Mouse (Mus musculus): ENCODE results near the gene BC034090. TPM values are rescaled to one million over a fixed set of nuclear protein-coding genes. Genes with fewer than 3 reads are reported as not detected.

BC034090 gene
- polyA plus RNA-seq, 1 experiment from 2014 or later, result 4.1 TPM

GRCm38 (mm10) chr1:155215066-155215764, 29.0 kb downstream of the BC034090 start:
- no peak overlapping the region for H3K4me2 ChIP-seq (ENCODE audit: low read depth, low read length)
- 66% methylated on average over 9 of the region's 9 CpGs for WGBS

DNA sequence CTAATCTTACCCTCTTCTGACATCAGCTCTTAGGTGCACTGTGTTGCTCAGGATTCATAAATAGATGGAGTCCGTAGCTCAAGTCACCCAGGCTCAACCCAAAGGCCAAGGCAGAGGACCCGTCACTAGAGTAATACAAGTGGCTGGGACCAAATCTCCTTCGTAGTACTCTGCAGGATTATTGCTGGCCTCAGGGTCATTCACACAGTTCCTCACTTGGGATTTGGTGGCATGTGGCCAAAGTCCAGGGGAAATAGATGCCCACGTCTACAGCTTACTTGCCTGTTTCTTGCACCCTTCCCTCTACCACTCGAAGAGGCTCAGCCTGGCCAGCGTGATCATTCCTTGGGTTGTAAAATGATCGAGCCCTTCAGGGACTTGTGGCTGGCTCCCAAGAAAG, 30.3 kb downstream of the BC034090 start:
- 57% methylated on average over 7 of the region's 7 CpGs for WGBS
- peaks cover 23% of the 10 kb centered on the region for H3K4me1 ChIP-seq (ENCODE audit: control insufficient read depth, insufficient read depth, low read length)
- H3K27me3 ChIP-seq (ENCODE audit: control insufficient read depth, insufficient read depth, low read length), result no peaks in the 10 kb centered on the region
- no peaks in the 10 kb centered on the region for H3K36me3 ChIP-seq (ENCODE audit: control insufficient read depth, insufficient read depth, low read length)
- H3K4me3 ChIP-seq (ENCODE audit: low read depth, low read length), result no peak overlapping the region
- no peak for ATAC-seq (ENCODE audit: low read depth)
- H3K9me3 ChIP-seq (ENCODE audit: control insufficient read depth, low read length), result no peaks in the 10 kb centered on the region
- no peak overlapping the region for H3K27ac ChIP-seq (ENCODE audit: low read depth, low read length)
- H3K9ac ChIP-seq (replicated peaks; ENCODE audit: low read depth, low read length), result no peak overlapping the region
- H3K4me2 ChIP-seq (ENCODE audit: low read depth, low read length), result no peak overlapping the region

More at GRCm38 (mm10) chr1:155215066-155215764, 29.0 kb downstream of the BC034090 start:
- peaks cover 23% of the 10 kb centered on the region for H3K4me1 ChIP-seq (ENCODE audit: control insufficient read depth, insufficient read depth, low read length)
- no peak overlapping the region for H3K9ac ChIP-seq (replicated peaks; ENCODE audit: low read depth, low read length)
- no peak overlapping the region for H3K27ac ChIP-seq (ENCODE audit: low read depth, low read length)
- H3K4me3 ChIP-seq (ENCODE audit: low read depth, low read length), result no peak overlapping the region
- H3K27me3 ChIP-seq (ENCODE audit: control insufficient read depth, insufficient read depth, low read length), result no peaks in the 10 kb centered on the region
- no peaks in the 10 kb centered on the region for H3K36me3 ChIP-seq (ENCODE audit: control insufficient read depth, insufficient read depth, low read length)
- H3K9me3 ChIP-seq (ENCODE audit: control insufficient read depth, low read length), result no peaks in the 10 kb centered on the region
- no peak for ATAC-seq (ENCODE audit: low read depth)

GRCm38 (mm10) chr1:155212936-155213774, 31.1 kb downstream of the BC034090 start:
- Histone ChIP-seq H3K27ac (ENCODE audit: low read depth, low read length) (peak overlapping the region; percentile 72), H3K27me3 (ENCODE audit: control insufficient read depth, insufficient read depth, low read length) (no peaks in the 10 kb centered on the region), H3K36me3 (ENCODE audit: control insufficient read depth, insufficient read depth, low read length) (no peaks in the 10 kb centered on the region), H3K4me1 (ENCODE audit: control insufficient read depth, insufficient read depth, low read length) (peaks cover 23% of the 10 kb centered on the region), H3K4me2 (ENCODE audit: low read depth, low read length) (no peak overlapping the region), H3K9me3 (ENCODE audit: control insufficient read depth, low read length) (no peaks in the 10 kb centered on the region), H3K4me3 (ENCODE audit: low read depth, low read length) (no peak overlapping the region), H3K9ac (replicated peaks; ENCODE audit: low read depth, low read length) (0 out of 2 replicates have a peak overlapping the region, but pooled peaks have one; percentile 22)
- ATAC-seq (ENCODE audit: low read depth), result peak; percentile 3
- 8% methylated on average over 18 of the region's 18 CpGs for WGBS

DNA sequence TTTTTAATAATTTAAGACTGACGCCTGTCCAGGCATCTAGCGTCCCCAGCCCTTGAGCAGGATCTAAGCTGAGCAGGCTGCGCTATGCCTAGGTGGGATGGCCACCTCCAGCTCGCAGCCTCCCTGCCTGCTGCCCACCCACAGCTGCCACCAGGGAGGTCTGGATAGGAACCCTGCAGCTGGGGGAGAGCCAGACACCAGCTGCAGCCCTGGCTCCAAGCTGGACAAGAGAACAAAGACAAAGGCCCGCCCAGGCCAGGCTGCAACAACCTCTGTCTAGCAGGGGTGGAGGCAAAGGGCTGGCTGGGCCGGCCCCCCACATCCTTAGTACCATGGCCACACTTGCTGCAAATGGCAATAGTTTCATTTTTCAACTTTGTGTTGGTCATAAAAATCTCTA, 31.8 kb downstream of the BC034090 start:
- Histone ChIP-seq H3K27ac (ENCODE audit: low read depth, low read length) (peak overlapping the region; percentile 72), H3K9me3 (ENCODE audit: control insufficient read depth, low read length) (no peaks in the 10 kb centered on the region), H3K4me1 (ENCODE audit: control insufficient read depth, insufficient read depth, low read length) (peaks cover 23% of the 10 kb centered on the region), H3K36me3 (ENCODE audit: control insufficient read depth, insufficient read depth, low read length) (no peaks in the 10 kb centered on the region), H3K4me3 (ENCODE audit: low read depth, low read length) (no peak overlapping the region), H3K9ac (replicated peaks; ENCODE audit: low read depth, low read length) (peak overlapping the region; percentile 13; the same call in 1 of the 2 replicates), H3K4me2 (ENCODE audit: low read depth, low read length) (no peak overlapping the region), H3K27me3 (ENCODE audit: control insufficient read depth, insufficient read depth, low read length) (no peaks in the 10 kb centered on the region)
- peak; percentile 42 for ATAC-seq (ENCODE audit: low read depth)
- WGBS, result 8% methylated on average over 6 of the region's 6 CpGs

DNA sequence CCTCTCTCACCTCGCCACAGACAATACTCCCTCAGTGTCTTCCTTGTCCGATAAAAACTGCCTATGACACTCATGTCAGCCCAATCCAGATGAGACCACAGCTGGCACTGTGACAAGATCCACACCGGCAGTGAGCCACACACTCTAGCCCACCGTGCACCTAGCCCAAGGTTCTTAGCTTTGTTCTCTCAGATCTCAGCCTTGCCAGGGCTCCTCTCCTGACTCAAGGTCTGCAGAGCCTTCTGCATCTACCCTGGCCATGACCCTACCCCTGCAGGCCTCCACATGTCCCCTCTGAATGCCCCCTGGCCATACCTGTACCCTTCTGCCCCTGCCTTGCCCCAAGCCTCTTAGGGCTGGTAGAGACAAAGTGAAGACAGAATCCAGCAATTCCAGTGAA, 32.2 kb downstream of the BC034090 start:
- Histone ChIP-seq H3K4me2 (ENCODE audit: low read depth, low read length) (no peak overlapping the region), H3K36me3 (ENCODE audit: control insufficient read depth, insufficient read depth, low read length) (no peaks in the 10 kb centered on the region), H3K4me3 (ENCODE audit: low read depth, low read length) (no peak overlapping the region), H3K27ac (ENCODE audit: low read depth, low read length) (peak overlapping the region; percentile 72; the same call in 1 of the 2 replicates), H3K4me1 (ENCODE audit: control insufficient read depth, insufficient read depth, low read length) (peaks cover 23% of the 10 kb centered on the region), H3K9ac (replicated peaks; ENCODE audit: low read depth, low read length) (peak overlapping the region; percentile 13; the same call in 1 of the 2 replicates), H3K27me3 (ENCODE audit: control insufficient read depth, insufficient read depth, low read length) (no peaks in the 10 kb centered on the region), H3K9me3 (ENCODE audit: control insufficient read depth, low read length) (no peaks in the 10 kb centered on the region)
- 20% methylated on average over 4 of the region's 4 CpGs for WGBS
- ATAC-seq (ENCODE audit: low read depth), result 0 out of 2 replicates have a peak, but pooled peaks have one; percentile 5

- H3K27ac ChIP-seq (ENCODE audit: low read depth, low read length), result peak overlapping the region; percentile 30; the same call in 1 of the 2 replicates
Observed at GRCm38 (mm10) chr1:155211017-155211416, 33.2 kb downstream of the BC034090 start.

DNA sequence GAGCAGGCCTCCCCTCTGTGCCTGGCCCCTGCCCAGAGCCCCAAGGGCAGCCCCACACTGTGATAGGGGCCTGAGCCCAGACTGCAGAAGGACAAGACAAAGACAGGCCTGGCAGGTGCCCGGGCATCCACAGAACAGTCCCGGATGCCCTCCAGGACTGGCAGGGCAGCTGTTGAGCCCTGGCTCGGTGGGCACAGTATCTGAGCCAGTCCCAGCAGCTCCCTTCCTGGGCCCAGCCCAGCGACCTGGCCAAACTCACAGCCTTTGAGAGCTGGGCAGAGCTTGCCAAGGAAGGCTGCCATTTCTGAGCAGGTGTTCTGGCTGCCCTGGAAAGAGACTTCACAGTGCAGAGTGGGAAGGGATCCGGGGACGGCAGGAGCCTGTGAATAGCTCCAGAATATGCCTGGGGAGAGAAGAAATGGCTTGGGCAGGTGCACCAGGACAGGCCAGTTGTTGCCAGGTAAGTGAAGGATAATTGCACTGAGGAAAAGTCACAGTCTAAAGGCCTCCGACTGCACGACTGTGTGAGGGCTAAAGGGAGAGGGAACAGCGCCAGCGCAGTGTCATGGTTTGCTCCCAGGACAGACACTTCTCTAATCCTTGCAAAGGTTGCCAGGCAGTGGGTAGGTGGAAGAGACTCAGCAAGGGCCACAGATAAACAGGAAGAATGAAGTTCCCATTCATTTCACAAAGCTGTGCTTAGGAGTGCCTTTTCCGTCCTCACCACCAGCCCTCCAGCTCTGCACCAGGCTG, 34.1 kb downstream of the BC034090 start:
- peaks cover 35% of the 10 kb centered on the region for H3K4me1 ChIP-seq (ENCODE audit: control insufficient read depth, insufficient read depth, low read length)
- WGBS, result 67% methylated on average over 11 of the region's 11 CpGs
- H3K27me3 ChIP-seq (ENCODE audit: control insufficient read depth, insufficient read depth, low read length), result no peaks in the 10 kb centered on the region
- no peak overlapping the region for H3K9ac ChIP-seq (replicated peaks; ENCODE audit: low read depth, low read length)
- H3K4me3 ChIP-seq (ENCODE audit: low read depth, low read length), result no peak overlapping the region
- no peaks in the 10 kb centered on the region for H3K9me3 ChIP-seq (ENCODE audit: control insufficient read depth, low read length)
- peak overlapping the region; percentile 30; the same call in 1 of the 2 replicates for H3K27ac ChIP-seq (ENCODE audit: low read depth, low read length)
- H3K36me3 ChIP-seq (ENCODE audit: control insufficient read depth, insufficient read depth, low read length), result no peaks in the 10 kb centered on the region
- peak; percentile 57; the same call in 1 of the 2 replicates for ATAC-seq (ENCODE audit: low read depth)
- H3K4me2 ChIP-seq (ENCODE audit: low read depth, low read length), result no peak overlapping the region

More at GRCm38 (mm10) chr1:155211017-155211416, 33.2 kb downstream of the BC034090 start:
- Histone ChIP-seq H3K36me3 (ENCODE audit: control insufficient read depth, insufficient read depth, low read length) (no peaks in the 10 kb centered on the region), H3K27me3 (ENCODE audit: control insufficient read depth, insufficient read depth, low read length) (no peaks in the 10 kb centered on the region), H3K9me3 (ENCODE audit: control insufficient read depth, low read length) (no peaks in the 10 kb centered on the region), H3K4me1 (ENCODE audit: control insufficient read depth, insufficient read depth, low read length) (peaks cover 29% of the 10 kb centered on the region), H3K4me3 (ENCODE audit: low read depth, low read length) (no peak overlapping the region), H3K9ac (replicated peaks; ENCODE audit: low read depth, low read length) (no peak overlapping the region), H3K4me2 (ENCODE audit: low read depth, low read length) (no peak overlapping the region)
- ATAC-seq (ENCODE audit: low read depth), result no peak
- 60% methylated on average over 7 of the region's 7 CpGs for WGBS

DNA sequence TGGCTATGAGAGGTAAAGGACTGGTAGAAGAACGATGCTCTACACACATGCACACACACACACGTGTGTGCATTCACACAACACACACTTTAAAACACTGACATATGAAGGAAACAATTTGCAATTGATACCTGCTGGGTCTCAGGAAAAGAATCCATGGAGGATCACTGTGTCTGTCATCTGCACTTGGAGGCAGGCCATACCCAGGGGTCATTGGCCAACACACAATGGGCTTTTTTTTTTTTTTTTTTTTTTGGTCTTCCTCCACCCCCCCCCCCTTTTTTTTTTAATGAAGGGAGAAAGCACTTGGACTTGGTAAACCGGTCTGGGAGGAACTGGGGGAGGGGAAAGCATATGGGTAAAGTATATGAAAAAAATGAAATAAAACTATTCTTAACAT, 36.4 kb downstream of the BC034090 start:
- ATAC-seq (ENCODE audit: low read depth), result no peak
- no peak overlapping the region for H3K4me3 ChIP-seq (ENCODE audit: low read depth, low read length)
- 77% methylated on average over 3 of the region's 3 CpGs for WGBS

More for the DNA sequence above, 36.4 kb downstream of the BC034090 start:
- H3K4me1 ChIP-seq (ENCODE audit: control insufficient read depth, insufficient read depth, low read length), result peaks cover 36% of the 10 kb centered on the region
- H3K36me3 ChIP-seq (ENCODE audit: control insufficient read depth, insufficient read depth, low read length), result no peaks in the 10 kb centered on the region
- H3K9ac ChIP-seq (replicated peaks; ENCODE audit: low read depth, low read length), result no peak overlapping the region
- H3K27ac ChIP-seq (ENCODE audit: low read depth, low read length), result no peak overlapping the region
- H3K9me3 ChIP-seq (ENCODE audit: control insufficient read depth, low read length), result no peaks in the 10 kb centered on the region
- H3K4me2 ChIP-seq (ENCODE audit: low read depth, low read length), result no peak overlapping the region
- H3K27me3 ChIP-seq (ENCODE audit: control insufficient read depth, insufficient read depth, low read length), result no peaks in the 10 kb centered on the region

Data from neural tube, embryonic 14.5 days (tissue).